Mouse (Mus musculus) CH12.LX (cell line): Measurements from ENCODE around the gene Fam219a. TPM values are rescaled to one million over a fixed set of nuclear protein-coding genes. Genes with fewer than 3 reads are reported as not detected.

Source experiments
- DNase-seq: peaks from one replicate; pipeline ENCODE4 v3.0.0-alpha.2; 2013; ENCODE audit errors: extremely low read depth
- H3K27ac ChIP-seq: 2 replicates; pipeline ENCODE4 v1.5.1; 2012; ENCODE audit warnings: low read depth, mild to moderate bottlenecking, control low read depth, moderate library complexity; ENCODE audit not compliant: insufficient read depth
- H3K27me3 ChIP-seq: replicated peaks from 2 replicates; pipeline ENCODE3; 2012; ENCODE audit warnings: inconsistent platforms
- H3K36me3 ChIP-seq, 2 experiments: replicated peaks in 1 of 2; 2 replicates each; pipeline versions ENCODE3 to v1.6.1; 2012; ENCODE audit warnings: inconsistent platforms in 1 of 2, low read length in 1 of 2, mild to moderate bottlenecking in 1 of 2, mixed read lengths in 1 of 2, moderate library complexity in 1 of 2; ENCODE audit not compliant: control insufficient read depth in 1 of 2, insufficient read depth in 1 of 2
- H3K4me1 ChIP-seq, 2 experiments: 2 replicates each; pipeline ENCODE4 v1.6.1; 2012; ENCODE audit warnings: inconsistent platforms in 1 of 2, moderate library complexity in 1 of 2; ENCODE audit not compliant: insufficient read depth in 2 of 2, control insufficient read depth in 1 of 2
- H3K4me2 ChIP-seq: 2 replicates; pipeline ENCODE4 v1.6.1; 2012; ENCODE audit warnings: low read depth, mild to moderate bottlenecking, control low read depth; ENCODE audit not compliant: poor library complexity, insufficient read depth, severe bottlenecking
- H3K4me3 ChIP-seq, 3 experiments: fragments of 150-350 bp in 1 of 3; sonication (generic) in 1 of 3; replicated peaks in 1 of 3; 2 replicates each; pipeline versions ENCODE3 to v1.5.1; 2011 to 2012; ENCODE audit warnings: low read depth in 2 of 3, low read length in 2 of 3, mild to moderate bottlenecking in 2 of 3, moderate library complexity in 2 of 3, control low read depth in 1 of 3, improper control_type of control experiment in 1 of 3, inconsistent platforms in 1 of 3, mixed read lengths in 1 of 3; ENCODE audit not compliant: poor library complexity in 1 of 3
- H3K79me2 ChIP-seq: replicated peaks from 2 replicates; pipeline ENCODE4 v1.6.1; 2012; ENCODE audit warnings: mild to moderate bottlenecking, moderate library complexity; ENCODE audit not compliant: control insufficient read depth, poor library complexity, insufficient read depth, severe bottlenecking; ENCODE audit errors: extremely low read depth
- H3K9ac ChIP-seq: 2 replicates; pipeline ENCODE4 v1.6.1; 2012; ENCODE audit warnings: low read depth, mild to moderate bottlenecking, control low read depth, moderate library complexity; ENCODE audit not compliant: insufficient read depth
- H3K9me3 ChIP-seq: replicated peaks from 2 replicates; pipeline ENCODE3; 2012; ENCODE audit warnings: low read length, inconsistent platforms, mixed read lengths
- CHD2 ChIP-seq: IDR thresholded peaks from 2 replicates; pipeline ENCODE4 v1.6.1; 2011; ENCODE audit warnings: low read length, improper control_type of control experiment
- ELF1 ChIP-seq: IDR thresholded peaks from 2 replicates; pipeline ENCODE4 v1.6.1; 2014; ENCODE audit warnings: low read depth, mild to moderate bottlenecking, inconsistent platforms, low read length, improper control_type of control experiment
- EP300 ChIP-seq: IDR thresholded peaks from 2 replicates; pipeline ENCODE4 v1.6.1; 2011; ENCODE audit warnings: low read length, improper control_type of control experiment
- ETS1 ChIP-seq: conservative IDR thresholded peaks from 2 replicates; pipeline ENCODE4 v1.6.1; 2012; ENCODE audit warnings: low read depth, mild to moderate bottlenecking, inconsistent platforms, low read length, improper control_type of control experiment, moderate library complexity
- HCFC1 ChIP-seq: IDR thresholded peaks from 2 replicates; pipeline ENCODE4 v1.6.1; 2012; ENCODE audit warnings: low read depth, mild to moderate bottlenecking, inconsistent platforms, low read length, improper control_type of control experiment
- JUN ChIP-seq: IDR thresholded peaks from 2 replicates; pipeline ENCODE4 v1.6.1; 2011; ENCODE audit warnings: low read depth, mild to moderate bottlenecking, low read length, improper control_type of control experiment, moderate library complexity; ENCODE audit not compliant: insufficient read depth
- JUND ChIP-seq: conservative IDR thresholded peaks from 2 replicates; pipeline ENCODE4 v1.6.1; 2011; ENCODE audit warnings: low read depth, low read length, improper control_type of control experiment
- KAT2A ChIP-seq: IDR thresholded peaks from 2 replicates; pipeline ENCODE4 v1.6.1; 2012; ENCODE audit warnings: low read length, improper control_type of control experiment, inconsistent platforms; ENCODE audit not compliant: insufficient replicate concordance
- MAFK ChIP-seq: IDR thresholded peaks from 2 replicates; pipeline ENCODE4 v1.6.1; 2011; ENCODE audit warnings: low read length, improper control_type of control experiment; ENCODE audit not compliant: insufficient replicate concordance
- MAZ ChIP-seq: IDR thresholded peaks from 2 replicates; pipeline ENCODE4 v1.6.1; 2012; ENCODE audit warnings: low read depth, mild to moderate bottlenecking, inconsistent platforms, low read length, improper control_type of control experiment, moderate library complexity
- MEF2A ChIP-seq: IDR thresholded peaks from 2 replicates; pipeline ENCODE4 v1.6.1; 2014; ENCODE audit warnings: low read depth, mild to moderate bottlenecking, inconsistent platforms, low read length, improper control_type of control experiment, borderline replicate concordance
- MXI1 ChIP-seq: IDR thresholded peaks from 2 replicates; pipeline ENCODE4 v1.6.1; 2011; ENCODE audit warnings: mild to moderate bottlenecking, low read depth, low read length, improper control_type of control experiment
- MYC ChIP-seq: IDR thresholded peaks from 2 replicates; pipeline ENCODE4 v1.6.1; 2011; ENCODE audit warnings: low read depth, mild to moderate bottlenecking, improper control_type of control experiment, low read length
- NRF1 ChIP-seq: IDR thresholded peaks from 2 replicates; pipeline ENCODE4 v1.6.1; 2014; ENCODE audit warnings: low read depth, mild to moderate bottlenecking, inconsistent platforms, low read length, improper control_type of control experiment, moderate library complexity
- PAX5 ChIP-seq: IDR thresholded peaks from 2 replicates; pipeline ENCODE4 v1.6.1; 2012; ENCODE audit warnings: low read length, inconsistent platforms, mixed read lengths
- POLR2A ChIP-seq: IDR thresholded peaks from 2 replicates; pipeline ENCODE4 v1.6.1; 2011; ENCODE audit warnings: low read depth, mild to moderate bottlenecking, improper control_type of control experiment, low read length
- POLR2AphosphoS2 ChIP-seq: IDR thresholded peaks from 2 replicates; pipeline ENCODE4 v1.6.1; 2011; ENCODE audit warnings: low read depth, low read length, improper control_type of control experiment
- SIN3A ChIP-seq: IDR thresholded peaks from 2 replicates; pipeline ENCODE4 v1.6.1; 2012; ENCODE audit warnings: low read length, improper control_type of control experiment, inconsistent platforms
- SMC3 ChIP-seq: IDR thresholded peaks from 2 replicates; pipeline ENCODE4 v1.6.1; 2011; ENCODE audit warnings: low read depth, low read length, improper control_type of control experiment
- TCF12 ChIP-seq: IDR thresholded peaks from 2 replicates; pipeline ENCODE4 v1.6.1; 2014; ENCODE audit warnings: low read depth, mild to moderate bottlenecking, inconsistent platforms, low read length, improper control_type of control experiment
- UBTF ChIP-seq: IDR thresholded peaks from 2 replicates; pipeline ENCODE4 v1.6.1; 2012; ENCODE audit warnings: low read depth, mild to moderate bottlenecking, inconsistent platforms, low read length, improper control_type of control experiment, moderate library complexity
- USF1 ChIP-seq: IDR thresholded peaks from 2 replicates; pipeline ENCODE4 v1.6.1; 2014; ENCODE audit warnings: low read depth, mild to moderate bottlenecking, inconsistent platforms, low read length, improper control_type of control experiment
- USF2 ChIP-seq: conservative IDR thresholded peaks from 2 replicates; pipeline ENCODE4 v1.6.1; 2011; ENCODE audit warnings: low read depth, low read length, improper control_type of control experiment
- ZKSCAN1 ChIP-seq: IDR thresholded peaks from 2 replicates; pipeline ENCODE4 v1.6.1; 2012; ENCODE audit warnings: low read depth, inconsistent platforms, low read length, improper control_type of control experiment, borderline replicate concordance
- dilution Hi-C: fragments of 300-500 bp; cut with MboI; formaldehyde crosslinking; loops from 2 replicates; pipeline ENCODE4 v1.14.3; 2020; ENCODE audit warnings: low sequenced_read_pairs; ENCODE audit not compliant: extremely low pct_unique_long_range_greater_than_20kb, extremely low pct_ligation_motif_present
- in situ Hi-C: fragments of 300-500 bp; cut with MboI; formaldehyde crosslinking; loops from 3 replicates; pipeline ENCODE4 v1.14.3; 2019; ENCODE audit warnings: low sequenced_read_pairs, low pct_ligation_motif_present, low pct_unique_long_range_greater_than_20kb, mixed read lengths
- polyA plus RNA-seq: library from polyadenylated mRNA; unstranded; fragments of >175 nt; gene quantifications from 2 replicates; pipeline ENCODE4 v1.2.1, GENCODE M21; 2012; ENCODE audit warnings: low read depth; ENCODE audit not compliant: insufficient read length
- total RNA-seq, 2 experiments: library from RNA; depleted of rRNA; stranded (reverse); fragments of 300-350 nt in 1 of 2; fragments of >200 nt in 1 of 2; gene quantifications; 2 replicates each; pipeline ENCODE4 v1.2.3; 2012 to 2014

Fam219a gene
- total and polyA plus RNA-seq, 3 experiments, result 0.20 to 1.5 (median 1.2) TPM

DNA sequence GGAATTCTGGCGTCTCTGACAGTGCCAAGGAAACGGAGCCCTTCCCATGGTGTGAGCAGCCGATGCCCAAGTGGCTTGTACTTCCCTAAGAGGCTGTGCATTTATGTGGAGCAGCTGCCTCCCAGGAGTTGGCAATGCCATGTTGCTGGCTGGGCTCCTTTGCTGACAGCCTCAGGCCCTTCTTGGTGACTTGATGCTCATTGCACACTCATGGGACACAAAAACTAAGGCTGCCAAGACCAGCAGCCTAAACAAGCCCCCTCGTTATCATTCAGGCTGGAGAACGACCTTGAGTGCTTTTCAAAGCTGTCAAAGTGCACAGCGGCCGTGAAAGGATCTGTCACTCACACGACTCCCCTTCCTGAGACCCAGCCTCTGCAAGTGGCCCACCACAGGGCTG lies 42.8 kb upstream of the Fam219a start:
- Histone ChIP-seq H3K9me3 (peaks cover 5% of the 10 kb centered on the region), H3K4me2 (no peak overlapping the region), H3K79me2 (no peaks in the 10 kb centered on the region), H3K4me1 (peaks cover 3 to 11% of the 10 kb centered on the region in 2 experiments; a peak in 2 of 4 replicates), H3K27me3 (peaks cover 74% of the 10 kb centered on the region), H3K27ac (no peak overlapping the region), H3K9ac (no peak overlapping the region), H3K4me3 (no peak overlapping the region), H3K36me3 (no peaks in the 10 kb centered on the region)
- dilution Hi-C loops, result no loop called here
- in situ Hi-C loops, result no loop called here
- no peak for TF ChIP-seq MYC
- TF ChIP-seq NRF1, result no peak
- TF ChIP-seq SMC3, result no peak
- no peak for TF ChIP-seq JUN
- TF ChIP-seq USF1, result no peak
- no peak for TF ChIP-seq ZKSCAN1
- no peak for TF ChIP-seq HCFC1
- TF ChIP-seq ETS1, result no peak
- TF ChIP-seq EP300, result no peak
- no peak for TF ChIP-seq MAFK
- TF ChIP-seq POLR2AphosphoS2, result no peak
- DNase-seq, result no peak

DNA sequence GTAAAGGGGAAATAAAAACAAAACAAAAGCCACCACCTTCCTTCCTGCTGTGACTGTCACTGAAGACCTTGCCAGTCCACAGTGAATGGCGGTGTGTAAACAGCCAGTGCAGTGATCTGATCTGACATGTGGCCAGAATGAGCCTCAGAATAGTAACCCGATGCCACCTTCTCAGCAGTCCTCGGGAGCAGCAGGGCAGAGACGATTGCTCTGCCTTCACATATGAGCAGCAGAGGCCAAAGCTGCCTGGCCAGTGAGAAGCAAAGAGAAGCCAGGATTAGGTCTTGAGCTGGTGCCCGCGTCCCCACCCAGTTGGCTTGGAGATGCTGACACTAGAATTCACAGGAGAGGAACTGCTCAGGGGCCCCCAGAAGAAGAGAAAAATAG lies 41.2 kb upstream of the Fam219a start:
- H3K27ac ChIP-seq, result no peak overlapping the region
- dilution Hi-C loops, result no loop called here

More for the DNA sequence above, 41.2 kb upstream of the Fam219a start:
- Histone ChIP-seq H3K4me3 (no peak overlapping the region), H3K4me1 (peaks cover 3 to 11% of the 10 kb centered on the region in 2 experiments; a peak in 2 of 4 replicates), H3K4me2 (no peak overlapping the region), H3K27me3 (peaks cover 79% of the 10 kb centered on the region), H3K9ac (no peak overlapping the region), H3K36me3 (no peaks in the 10 kb centered on the region), H3K9me3 (peaks cover 9% of the 10 kb centered on the region), H3K79me2 (no peaks in the 10 kb centered on the region)
- no peak for DNase-seq
- in situ Hi-C loops, result no loop called here
- no peak for TF ChIP-seq EP300
- no peak for TF ChIP-seq HCFC1
- TF ChIP-seq ZKSCAN1, result no peak
- no peak for TF ChIP-seq SIN3A
- no peak for TF ChIP-seq UBTF
- TF ChIP-seq USF1, result no peak
- TF ChIP-seq MAZ, result no peak
- TF ChIP-seq ELF1, result no peak
- no peak for TF ChIP-seq CHD2
- no peak for TF ChIP-seq USF2
- no peak for TF ChIP-seq JUND
- TF ChIP-seq MEF2A, result no peak
- no peak for TF ChIP-seq ETS1
- no peak for TF ChIP-seq POLR2A
- no peak for TF ChIP-seq NRF1
- no peak for TF ChIP-seq SMC3
- TF ChIP-seq PAX5, result no peak
- TF ChIP-seq MXI1, result no peak
- no peak for TF ChIP-seq TCF12
- TF ChIP-seq KAT2A, result no peak
